Mouse (Mus musculus): Measurements from ENCODE around the gene Satb2. TPM values are rescaled to one million over a fixed set of nuclear protein-coding genes. Genes with fewer than 3 reads are reported as not detected.

The Satb2 gene
- polyA plus RNA-seq, 1 experiment from 2014 or later, result 16.0 TPM

DNA sequence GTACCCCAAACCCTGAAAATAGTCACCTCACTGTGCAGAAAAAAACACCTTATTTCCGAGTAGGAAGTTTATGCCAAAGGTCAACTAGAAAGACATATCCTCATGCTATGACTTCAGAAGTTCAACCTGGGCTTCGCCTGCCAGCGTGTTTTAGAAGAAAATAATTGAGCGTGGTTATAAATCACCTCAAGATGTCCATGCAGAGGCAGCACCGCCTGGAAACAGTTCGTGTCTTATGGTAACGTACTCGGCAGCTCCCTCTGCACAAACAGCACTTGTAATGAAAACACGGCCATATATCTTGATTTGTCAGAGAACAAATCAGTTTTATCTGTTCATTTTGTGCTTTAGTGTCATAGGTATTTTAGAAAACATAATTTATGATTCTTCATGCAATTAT lies 44.6 kb downstream of the Satb2 start:
- Histone ChIP-seq H3K36me3 (ENCODE audit: control insufficient read depth, insufficient read depth, low read length) (no peaks in the 10 kb centered on the region), H3K4me3 (ENCODE audit: low read depth, low read length) (no peak overlapping the region), H3K27ac (replicated peaks; ENCODE audit: low read depth, low read length) (no peak overlapping the region), H3K27me3 (replicated peaks; ENCODE audit: control insufficient read depth, insufficient read depth, low read length) (no peaks in the 10 kb centered on the region), H3K4me2 (ENCODE audit: low read depth, low read length) (no peak overlapping the region), H3K9ac (ENCODE audit: low read depth, low read length) (no peak overlapping the region), H3K4me1 (ENCODE audit: control insufficient read depth, insufficient read depth, low read length) (no peaks in the 10 kb centered on the region), H3K9me3 (ENCODE audit: control insufficient read depth, low read length) (no peaks in the 10 kb centered on the region)
- WGBS, result 43% methylated on average over 9 of the region's 9 CpGs
- ATAC-seq (ENCODE audit: low read depth), result no peak
- no peak for DNase-seq (ENCODE audit: low spot score)

DNA sequence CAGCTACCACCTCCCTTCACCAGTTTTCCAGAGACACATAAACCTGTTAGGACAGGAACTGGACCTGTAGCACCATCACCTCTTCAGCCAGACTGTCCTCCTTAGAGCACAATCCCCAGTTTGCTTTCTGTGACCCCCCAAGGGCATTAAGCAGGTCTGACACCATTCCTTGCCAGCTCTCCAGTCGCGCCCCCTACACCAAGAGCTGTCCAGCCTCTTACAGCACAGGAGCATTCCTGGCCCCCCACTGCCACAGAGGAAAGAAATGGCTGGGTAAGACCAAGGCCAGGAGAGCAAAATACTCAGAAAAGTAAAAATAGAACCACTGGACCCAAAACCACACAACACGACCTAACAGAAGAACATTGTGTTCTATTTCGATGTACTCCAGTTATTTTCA lies 48.4 kb downstream of the Satb2 start:
- no peak for DNase-seq (ENCODE audit: low spot score)
- no peak for ATAC-seq (ENCODE audit: low read depth)
- H3K27ac ChIP-seq (replicated peaks; ENCODE audit: low read depth, low read length), result no peak overlapping the region
- no peaks in the 10 kb centered on the region for H3K36me3 ChIP-seq (ENCODE audit: control insufficient read depth, insufficient read depth, low read length)
- H3K27me3 ChIP-seq (replicated peaks; ENCODE audit: control insufficient read depth, insufficient read depth, low read length), result no peaks in the 10 kb centered on the region
- H3K9ac ChIP-seq (ENCODE audit: low read depth, low read length), result no peak overlapping the region
- H3K9me3 ChIP-seq (ENCODE audit: control insufficient read depth, low read length), result no peaks in the 10 kb centered on the region
- no peak overlapping the region for H3K4me2 ChIP-seq (ENCODE audit: low read depth, low read length)
- 68% methylated on average over 4 of the region's 4 CpGs for WGBS
- H3K4me3 ChIP-seq (ENCODE audit: low read depth, low read length), result no peak overlapping the region
- H3K4me1 ChIP-seq (ENCODE audit: control insufficient read depth, insufficient read depth, low read length), result no peaks in the 10 kb centered on the region; the same call in none of the 2 replicates

DNA sequence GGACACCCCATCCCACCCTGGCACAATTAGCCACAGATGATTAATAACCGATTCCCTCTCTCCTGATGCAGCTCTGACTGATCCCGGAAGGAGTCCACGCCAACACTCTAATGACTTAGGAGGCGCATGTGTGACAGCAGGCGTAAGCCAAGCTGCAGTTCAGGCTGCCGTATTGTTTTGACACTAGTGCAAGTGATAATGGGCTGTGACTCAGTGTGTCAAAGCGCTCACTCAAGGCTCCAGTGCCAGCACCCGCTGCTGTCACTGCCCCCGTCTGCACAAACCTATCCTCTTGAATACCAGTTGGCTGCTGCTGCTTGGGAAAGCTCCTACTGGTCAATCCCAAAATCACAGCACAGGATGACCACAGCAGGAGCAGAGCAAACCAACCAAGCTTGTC lies 49.7 kb downstream of the Satb2 start:
- Histone ChIP-seq H3K4me3 (ENCODE audit: low read depth, low read length) (no peak overlapping the region), H3K9me3 (ENCODE audit: control insufficient read depth, low read length) (no peaks in the 10 kb centered on the region), H3K27ac (replicated peaks; ENCODE audit: low read depth, low read length) (no peak overlapping the region), H3K4me2 (ENCODE audit: low read depth, low read length) (no peak overlapping the region), H3K27me3 (replicated peaks; ENCODE audit: control insufficient read depth, insufficient read depth, low read length) (no peaks in the 10 kb centered on the region), H3K9ac (ENCODE audit: low read depth, low read length) (no peak overlapping the region), H3K36me3 (ENCODE audit: control insufficient read depth, insufficient read depth, low read length) (no peaks in the 10 kb centered on the region), H3K4me1 (ENCODE audit: control insufficient read depth, insufficient read depth, low read length) (peaks cover 3% of the 10 kb centered on the region)
- no peak for DNase-seq (ENCODE audit: low spot score)
- ATAC-seq (ENCODE audit: low read depth), result no peak
- 73% methylated on average over 9 of the region's 9 CpGs for WGBS

DNA sequence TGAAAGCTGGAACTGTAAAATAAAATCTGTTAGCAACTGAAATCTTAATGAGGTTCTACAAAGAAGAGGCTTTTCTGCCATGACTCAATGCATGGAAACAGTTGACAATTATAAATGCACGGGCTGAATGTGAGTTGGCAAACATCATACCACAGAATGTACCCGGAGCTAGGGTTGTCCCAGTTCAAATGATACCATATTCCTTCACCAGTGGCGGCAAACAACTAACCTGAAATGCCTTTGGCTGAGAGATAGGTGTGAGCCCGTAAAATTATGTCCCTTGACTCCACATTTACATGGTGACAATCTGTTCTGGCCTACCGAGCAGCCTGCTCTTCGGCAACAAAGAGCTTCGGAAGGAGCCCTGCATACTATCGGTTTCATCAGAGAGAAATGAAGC lies 58.0 kb downstream of the Satb2 start:
- peaks cover 3% of the 10 kb centered on the region; the same call in 1 of the 2 replicates for H3K4me1 ChIP-seq (ENCODE audit: control insufficient read depth, insufficient read depth, low read length)
- no peaks in the 10 kb centered on the region for H3K36me3 ChIP-seq (ENCODE audit: control insufficient read depth, insufficient read depth, low read length)
- ATAC-seq (ENCODE audit: low read depth), result no peak
- H3K9ac ChIP-seq (ENCODE audit: low read depth, low read length), result no peak overlapping the region
- H3K4me2 ChIP-seq (ENCODE audit: low read depth, low read length), result no peak overlapping the region
- no peaks in the 10 kb centered on the region for H3K9me3 ChIP-seq (ENCODE audit: control insufficient read depth, low read length)
- H3K27me3 ChIP-seq (replicated peaks; ENCODE audit: control insufficient read depth, insufficient read depth, low read length), result no peaks in the 10 kb centered on the region
- H3K4me3 ChIP-seq (ENCODE audit: low read depth, low read length), result no peak overlapping the region
- H3K27ac ChIP-seq (replicated peaks; ENCODE audit: low read depth, low read length), result no peak overlapping the region
- no peak for DNase-seq (ENCODE audit: low spot score)
- WGBS, result 84% methylated on average over 8 of the region's 8 CpGs

DNA sequence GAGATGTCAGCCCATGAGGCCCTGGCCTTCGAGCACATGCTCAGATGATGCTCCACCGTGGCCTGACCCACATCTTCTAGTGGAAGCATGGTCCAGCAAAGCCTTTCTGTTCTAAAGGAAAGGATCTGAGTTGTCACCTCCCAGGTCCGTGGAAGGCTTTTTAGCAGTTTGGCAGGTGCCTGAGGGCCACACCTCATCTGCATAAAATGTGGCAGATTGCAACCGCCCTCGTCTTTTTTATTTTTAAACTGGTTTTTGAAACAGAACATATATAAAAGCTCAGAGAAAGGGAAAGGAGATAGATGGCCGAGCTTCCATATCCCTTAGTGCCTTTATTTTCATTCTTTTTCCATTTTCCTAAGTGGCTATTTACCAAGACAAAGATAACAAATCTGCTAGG lies 64.2 kb downstream of the Satb2 start:
- H3K4me3 ChIP-seq (ENCODE audit: low read depth, low read length), result no peak overlapping the region
- H3K36me3 ChIP-seq (ENCODE audit: control insufficient read depth, insufficient read depth, low read length), result no peaks in the 10 kb centered on the region
- ATAC-seq (ENCODE audit: low read depth) (no peak), DNase-seq (ENCODE audit: low spot score) (no peak)
- WGBS, result 82% methylated on average over 6 of the region's 6 CpGs
- no peak overlapping the region for H3K9ac ChIP-seq (ENCODE audit: low read depth, low read length)
- H3K27ac ChIP-seq (replicated peaks; ENCODE audit: low read depth, low read length), result no peak overlapping the region
- no peak overlapping the region for H3K4me2 ChIP-seq (ENCODE audit: low read depth, low read length)
- no peaks in the 10 kb centered on the region for H3K4me1 ChIP-seq (ENCODE audit: control insufficient read depth, insufficient read depth, low read length)
- no peaks in the 10 kb centered on the region for H3K27me3 ChIP-seq (replicated peaks; ENCODE audit: control insufficient read depth, insufficient read depth, low read length)
- H3K9me3 ChIP-seq (ENCODE audit: control insufficient read depth, low read length), result no peaks in the 10 kb centered on the region

DNA sequence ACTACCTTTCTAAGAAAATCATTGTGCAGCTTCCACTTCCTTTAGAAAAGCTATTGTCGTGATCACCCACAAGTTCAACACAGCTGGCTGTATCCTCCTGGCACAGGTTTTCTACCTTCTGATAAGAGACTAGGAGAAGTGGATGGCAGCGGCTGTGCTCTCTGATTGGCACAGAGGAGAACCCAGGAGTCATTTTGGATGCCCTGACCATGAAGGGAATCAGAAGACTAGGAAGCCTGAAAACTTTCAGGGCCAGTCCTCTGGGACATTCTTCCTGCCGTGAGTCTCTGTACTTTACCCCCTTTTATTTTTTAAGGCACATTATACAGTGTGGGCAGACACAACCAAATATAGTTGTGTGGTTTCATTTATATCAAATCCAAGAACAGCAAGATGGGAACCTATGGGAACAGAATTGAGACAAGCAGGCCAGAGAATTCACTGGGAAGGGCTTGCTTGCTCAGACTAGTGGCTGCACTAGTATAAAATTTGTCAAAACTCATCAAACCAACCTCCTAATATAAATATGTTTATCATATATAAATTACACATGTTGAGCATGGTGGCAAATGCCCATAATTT lies 77.7 kb downstream of the Satb2 start:
- no peak overlapping the region for H3K4me3 ChIP-seq (ENCODE audit: low read depth, low read length)
- peaks cover 7% of the 10 kb centered on the region; the same call in 1 of the 2 replicates for H3K36me3 ChIP-seq (ENCODE audit: control insufficient read depth, insufficient read depth, low read length)
- WGBS, result 73% methylated on average over 3 of the region's 3 CpGs
- H3K9ac ChIP-seq (ENCODE audit: low read depth, low read length), result no peak overlapping the region
- H3K4me1 ChIP-seq (ENCODE audit: control insufficient read depth, insufficient read depth, low read length), result no peaks in the 10 kb centered on the region
- H3K9me3 ChIP-seq (ENCODE audit: control insufficient read depth, low read length), result no peaks in the 10 kb centered on the region
- DNase-seq (ENCODE audit: low spot score) (no peak), ATAC-seq (ENCODE audit: low read depth) (no peak)
- no peak overlapping the region for H3K4me2 ChIP-seq (ENCODE audit: low read depth, low read length)
- no peak overlapping the region for H3K27ac ChIP-seq (replicated peaks; ENCODE audit: low read depth, low read length)
- no peaks in the 10 kb centered on the region for H3K27me3 ChIP-seq (replicated peaks; ENCODE audit: control insufficient read depth, insufficient read depth, low read length)

DNA sequence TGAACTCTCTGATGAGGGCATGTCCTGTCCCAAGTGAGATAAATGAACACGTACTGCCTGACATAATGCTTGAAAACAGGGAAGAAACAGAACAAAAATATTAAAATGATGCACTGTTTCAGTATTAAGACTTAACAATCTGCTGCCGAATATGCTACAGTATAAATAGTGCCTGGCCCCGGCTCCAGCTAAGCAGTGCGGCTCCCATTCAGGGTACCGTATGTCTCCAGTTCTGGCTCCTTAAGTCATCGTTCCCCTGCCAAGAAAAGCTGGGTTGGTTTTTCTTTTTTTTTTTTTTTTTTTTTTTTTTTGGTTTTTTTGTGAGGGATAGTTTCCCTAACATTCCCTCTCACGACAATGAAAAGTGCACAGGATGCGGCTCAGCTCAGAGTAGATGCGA lies 78.3 kb downstream of the Satb2 start:
- 81% methylated on average over 9 of the region's 9 CpGs for WGBS
- DNase-seq (ENCODE audit: low spot score) (no peak), ATAC-seq (ENCODE audit: low read depth) (no peak)
- Histone ChIP-seq H3K27ac (replicated peaks; ENCODE audit: low read depth, low read length) (no peak overlapping the region), H3K4me3 (ENCODE audit: low read depth, low read length) (no peak overlapping the region), H3K4me2 (ENCODE audit: low read depth, low read length) (no peak overlapping the region), H3K4me1 (ENCODE audit: control insufficient read depth, insufficient read depth, low read length) (no peaks in the 10 kb centered on the region), H3K36me3 (ENCODE audit: control insufficient read depth, insufficient read depth, low read length) (peaks cover 11% of the 10 kb centered on the region; the same call in 1 of the 2 replicates), H3K9ac (ENCODE audit: low read depth, low read length) (no peak overlapping the region), H3K27me3 (replicated peaks; ENCODE audit: control insufficient read depth, insufficient read depth, low read length) (no peaks in the 10 kb centered on the region), H3K9me3 (ENCODE audit: control insufficient read depth, low read length) (no peaks in the 10 kb centered on the region)

DNA sequence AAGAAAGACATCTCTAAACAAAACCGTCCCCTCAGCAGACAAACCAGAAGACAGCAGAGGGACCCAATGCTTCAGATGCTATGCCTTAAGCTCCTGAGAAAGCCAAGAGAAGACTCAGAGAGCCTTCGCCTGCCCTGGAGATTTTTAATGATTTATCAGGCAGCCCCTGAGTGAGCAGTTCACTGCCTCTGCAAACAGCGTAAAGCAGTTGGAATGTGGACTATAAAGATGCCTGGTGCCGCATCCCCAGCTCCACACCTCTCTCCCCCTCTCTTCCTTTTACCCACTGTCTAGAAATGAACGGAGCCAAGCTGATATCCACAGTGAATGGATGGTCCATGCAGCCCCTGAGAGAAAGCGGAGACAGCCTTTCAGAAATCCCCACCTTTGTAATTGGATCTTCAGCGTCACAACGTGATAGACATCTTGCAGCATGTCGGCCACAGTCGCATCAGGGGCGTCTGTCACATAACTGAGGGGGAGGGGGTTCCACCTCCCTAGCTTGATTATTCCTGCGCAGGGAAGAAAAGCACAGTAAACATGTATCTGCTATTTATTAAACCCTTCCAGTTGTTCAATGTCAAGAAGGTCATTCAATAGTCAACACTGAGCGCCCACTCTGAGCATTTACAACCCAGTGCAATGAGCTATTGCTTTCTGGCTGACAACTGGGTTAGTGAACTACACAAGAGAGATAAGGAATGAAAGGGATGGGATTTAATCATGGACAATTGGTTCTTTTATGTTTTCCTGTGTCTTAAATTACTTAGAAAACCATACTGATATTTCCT lies 79.6 kb downstream of the Satb2 start:
- Histone ChIP-seq H3K4me2 (ENCODE audit: low read depth, low read length) (no peak overlapping the region), H3K9ac (ENCODE audit: low read depth, low read length) (no peak overlapping the region), H3K36me3 (ENCODE audit: control insufficient read depth, insufficient read depth, low read length) (peaks cover 11% of the 10 kb centered on the region; the same call in 1 of the 2 replicates), H3K4me3 (ENCODE audit: low read depth, low read length) (no peak overlapping the region), H3K27me3 (replicated peaks; ENCODE audit: control insufficient read depth, insufficient read depth, low read length) (no peaks in the 10 kb centered on the region), H3K27ac (replicated peaks; ENCODE audit: low read depth, low read length) (no peak overlapping the region), H3K9me3 (ENCODE audit: control insufficient read depth, low read length) (no peaks in the 10 kb centered on the region), H3K4me1 (ENCODE audit: control insufficient read depth, insufficient read depth, low read length) (no peaks in the 10 kb centered on the region)
- ATAC-seq (ENCODE audit: low read depth) (no peak), DNase-seq (ENCODE audit: low spot score) (no peak)
- 47% methylated on average over 13 of the region's 13 CpGs for WGBS

Data from embryonic facial prominence, embryonic 14.5 days (tissue).